Mouse (Mus musculus): Measurements from ENCODE around the gene Timp4.

Timp4 gene

GRCm38 (mm10) chr6:115251531-115251985 lies 447 bp downstream of the Timp4 start:
- WGBS: 20% methylated on average over 13 of the region's 13 CpGs

GRCm38 (mm10) chr6:115245500-115246058 lies 6.4 kb downstream of the Timp4 start:
- WGBS: 63% methylated on average over 3 of the region's 3 CpGs

- WGBS: 53% methylated on average over 2 of the region's 2 CpGs
Observed at GRCm38 (mm10) chr6:115244222-115244621, 7.8 kb downstream of the Timp4 start.

GRCm38 (mm10) chr6:115241939-115242338 lies 10.1 kb downstream of the Timp4 start:
- 50% methylated on average over 3 of the region's 3 CpGs for WGBS

GRCm38 (mm10) chr6:115241131-115241699 lies 10.8 kb downstream of the Timp4 start:
- WGBS: 79% methylated on average over 3 of the region's 3 CpGs

- 32% methylated on average over 2 of the region's 2 CpGs for WGBS
Observed at GRCm38 (mm10) chr6:115240431-115240830, 11.6 kb downstream of the Timp4 start.

- WGBS: 38% methylated on average over 7 of the region's 7 CpGs
Observed at GRCm38 (mm10) chr6:115239335-115239734, 12.7 kb downstream of the Timp4 start.

- 61% methylated on average over 9 of the region's 9 CpGs for WGBS
Observed at GRCm38 (mm10) chr6:115238031-115239027, 13.7 kb downstream of the Timp4 start.

GRCm38 (mm10) chr6:115232562-115232961 lies 19.4 kb downstream of the Timp4 start:
- 68% methylated on average over 1 of the region's 1 CpGs for WGBS

- 32% methylated on average over 4 of the region's 4 CpGs for WGBS
Observed at GRCm38 (mm10) chr6:115231836-115232235, 20.2 kb downstream of the Timp4 start.

- 56% methylated on average over 3 of the region's 3 CpGs for WGBS
Observed at GRCm38 (mm10) chr6:115230557-115230956, 21.4 kb downstream of the Timp4 start.

GRCm38 (mm10) chr6:115227529-115227928 lies 24.5 kb downstream of the Timp4 start:
- 7% methylated on average over 2 of the region's 2 CpGs for WGBS

- WGBS: 77% methylated on average over 4 of the region's 4 CpGs
Observed at GRCm38 (mm10) chr6:115227043-115227442, 25.0 kb downstream of the Timp4 start, which contains the start of gene Gm17482. Gene Gm17482 (plus strand): TSS chr6:115227343.

- 23% methylated on average over 3 of the region's 3 CpGs for WGBS
Observed at GRCm38 (mm10) chr6:115225519-115225918, 26.5 kb downstream of the Timp4 start.

GRCm38 (mm10) chr6:115221215-115221641 lies 30.8 kb downstream of the Timp4 start:
- 38% methylated on average over 8 of the region's 8 CpGs for WGBS

- 54% methylated on average over 5 of the region's 5 CpGs for WGBS
Observed at GRCm38 (mm10) chr6:115213129-115213528, 38.9 kb downstream of the Timp4 start.

- 63% methylated on average over 5 of the region's 5 CpGs for WGBS
Observed at GRCm38 (mm10) chr6:115212132-115212903, 39.7 kb downstream of the Timp4 start.

- whole genome bisulfite sequencing: 71% methylated on average over 3 of the region's 3 CpGs
Observed at GRCm38 (mm10) chr6:115210820-115211219, 41.2 kb downstream of the Timp4 start.

GRCm38 (mm10) chr6:115210187-115210586 lies 41.8 kb downstream of the Timp4 start:
- 23% methylated on average over 2 of the region's 2 CpGs for WGBS

- WGBS: 63% methylated on average over 3 of the region's 3 CpGs
Observed at GRCm38 (mm10) chr6:115203029-115203428, 49.0 kb downstream of the Timp4 start.

GRCm38 (mm10) chr6:115200753-115201152 lies 51.3 kb downstream of the Timp4 start:
- 77% methylated on average over 3 of the region's 3 CpGs for WGBS
